Mouse (Mus musculus) frontal cortex, postnatal 25 days (tissue): ENCODE measurements around the gene Ppp3ca.

Experiments
- DNase-seq, 2 experiments: peaks; one replicate each; pipeline ENCODE4 v3.0.0; 2022; ENCODE audit warnings: low spot score in 2 of 2

Ppp3ca gene

DNA sequence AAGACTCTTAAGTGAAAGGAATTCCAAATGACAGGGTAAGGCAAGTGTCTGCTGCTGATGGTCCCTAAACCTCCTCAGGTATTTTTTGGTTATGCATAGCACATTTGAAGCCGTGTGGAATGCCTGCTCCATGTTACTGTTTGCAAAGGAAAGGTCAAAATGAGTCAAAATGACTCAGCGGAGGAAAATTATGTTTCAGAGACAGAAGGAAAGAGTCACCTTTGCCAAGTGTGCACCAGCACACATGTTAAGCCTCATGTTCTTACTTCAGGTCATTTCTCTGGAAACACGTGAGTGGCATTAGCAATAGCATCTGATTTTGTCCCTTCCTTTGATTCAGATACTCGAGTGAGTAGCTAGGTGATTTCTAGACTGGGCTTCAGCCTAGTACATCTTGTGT, 186.1 kb downstream of the Ppp3ca start:
- DNase-seq, result no peak

DNA sequence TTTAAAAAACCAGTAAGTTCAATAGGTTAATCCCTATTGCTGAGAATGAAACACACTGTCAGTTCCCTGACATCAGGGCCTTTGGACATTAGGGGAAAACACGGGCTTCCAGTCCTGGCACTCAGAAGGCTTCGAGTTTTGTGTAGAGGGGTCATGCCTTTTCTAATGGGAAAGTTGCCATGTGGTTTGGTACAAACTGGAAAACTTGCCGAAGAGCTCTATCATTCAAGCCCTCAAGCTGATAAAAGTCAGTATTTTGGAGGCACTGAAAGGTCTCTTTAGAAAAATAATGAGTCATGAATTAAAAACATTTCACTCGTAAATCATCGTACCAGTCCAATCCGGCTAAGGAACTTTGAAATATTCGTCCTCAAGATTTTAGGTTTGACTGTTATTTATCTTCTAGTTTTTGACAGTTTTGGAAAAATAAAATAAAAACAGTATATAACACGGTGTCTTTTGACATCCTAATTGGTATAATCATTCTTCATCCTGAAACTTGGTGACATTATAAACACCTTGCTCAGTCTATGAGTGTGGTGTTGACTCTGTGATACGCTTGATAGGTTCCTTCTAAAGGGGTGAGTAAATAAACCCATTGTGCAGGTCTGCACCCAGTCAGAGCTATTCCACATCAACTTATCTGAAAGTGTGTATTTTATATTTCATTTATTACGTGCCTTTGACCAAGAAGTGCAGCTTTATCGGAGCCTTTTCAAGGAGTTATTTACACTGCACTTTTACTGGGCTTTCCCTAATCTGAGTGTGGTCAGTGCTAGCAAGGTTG, 192.3 kb downstream of the Ppp3ca start:
- no peak for DNase-seq

DNA sequence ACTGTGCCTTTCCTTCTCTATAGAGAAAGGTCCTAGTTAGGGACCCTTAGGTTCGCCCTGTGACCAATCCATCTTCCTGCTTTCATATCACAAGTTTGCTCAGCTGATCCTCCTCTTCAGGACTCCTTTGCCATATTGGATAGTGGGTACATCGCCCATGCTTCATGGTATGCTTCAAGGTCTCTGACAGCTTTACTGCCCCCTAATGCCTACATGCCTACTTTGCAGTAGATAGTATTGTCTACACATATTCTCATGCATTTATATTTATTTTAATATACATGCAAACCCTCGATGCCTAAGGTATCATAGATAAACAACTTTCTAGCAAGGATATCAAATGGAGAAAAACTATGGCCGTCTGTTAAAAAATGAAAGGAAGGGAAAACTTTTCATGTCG, 193.2 kb downstream of the Ppp3ca start:
- no peak for DNase-seq

DNA sequence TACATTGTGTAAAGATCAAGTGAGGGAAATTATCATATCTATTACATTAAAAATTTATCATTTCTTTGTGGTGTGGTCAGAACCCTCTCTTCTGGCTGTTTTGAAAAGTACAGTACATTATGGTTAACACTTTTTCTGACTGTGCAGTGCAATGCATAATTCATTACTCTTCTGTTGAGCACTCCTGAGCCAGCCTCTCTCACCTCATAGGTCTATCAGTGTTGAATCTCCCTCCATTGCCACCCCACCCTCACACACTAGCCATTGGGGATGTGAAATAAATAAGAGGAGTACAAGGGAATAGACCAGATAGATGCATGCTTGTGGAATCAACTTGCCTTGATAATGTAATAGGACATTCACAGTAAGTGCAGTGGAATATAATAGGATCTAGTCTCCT, 194.4 kb downstream of the Ppp3ca start:
- DNase-seq, result no peak

DNA sequence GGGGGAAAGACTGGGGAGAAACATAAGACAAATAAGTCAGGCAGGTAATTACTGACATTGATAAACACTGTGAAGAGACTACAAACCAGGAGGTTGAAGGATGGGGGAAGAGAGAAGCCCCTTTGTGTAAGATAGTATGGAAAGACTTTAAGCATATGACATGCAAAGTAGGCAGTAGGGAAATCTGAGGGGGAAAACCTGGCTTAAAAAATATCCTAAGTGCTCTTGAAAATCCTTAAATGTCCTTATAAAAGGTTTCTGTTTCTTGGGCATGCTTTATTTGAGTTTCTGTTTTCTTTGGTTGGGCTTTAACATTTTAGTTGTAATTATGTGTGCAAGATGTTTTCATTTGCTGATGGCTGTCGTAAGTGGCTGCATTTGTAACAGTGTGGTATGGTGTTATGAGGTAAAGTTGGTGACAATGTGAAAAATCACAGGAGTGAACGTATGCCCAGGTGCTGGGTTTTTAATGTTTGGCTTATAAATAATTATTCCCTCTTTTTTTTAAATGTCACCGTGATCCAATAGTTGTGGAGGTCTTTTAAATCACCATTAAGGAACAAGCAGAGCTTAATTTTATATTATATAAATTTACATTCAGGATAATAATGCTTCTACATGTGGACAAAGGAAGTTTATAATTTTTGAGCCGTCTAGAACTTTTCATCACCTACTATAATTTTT, 195.4 kb downstream of the Ppp3ca start:
- no peak for DNase-seq

DNA sequence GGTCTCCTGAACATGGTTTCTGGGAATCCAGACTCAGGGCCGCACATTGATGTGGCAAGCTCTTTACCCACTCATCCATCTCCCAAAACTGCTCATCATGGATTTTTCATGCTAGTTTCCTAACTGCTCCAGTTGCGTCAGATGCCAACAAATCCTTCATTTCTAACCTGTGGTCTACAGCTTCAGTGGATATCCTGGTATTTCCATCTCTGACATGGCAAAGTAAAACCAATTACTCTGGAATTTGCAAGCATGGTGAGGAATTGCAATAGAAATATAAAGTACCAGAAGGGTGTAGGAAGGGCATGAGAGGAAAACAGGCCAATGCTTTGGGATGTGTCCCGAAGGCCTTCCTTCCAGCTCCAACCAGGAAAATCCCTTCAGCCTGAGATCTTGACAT, 196.2 kb downstream of the Ppp3ca start:
- DNase-seq, result no peak

DNA sequence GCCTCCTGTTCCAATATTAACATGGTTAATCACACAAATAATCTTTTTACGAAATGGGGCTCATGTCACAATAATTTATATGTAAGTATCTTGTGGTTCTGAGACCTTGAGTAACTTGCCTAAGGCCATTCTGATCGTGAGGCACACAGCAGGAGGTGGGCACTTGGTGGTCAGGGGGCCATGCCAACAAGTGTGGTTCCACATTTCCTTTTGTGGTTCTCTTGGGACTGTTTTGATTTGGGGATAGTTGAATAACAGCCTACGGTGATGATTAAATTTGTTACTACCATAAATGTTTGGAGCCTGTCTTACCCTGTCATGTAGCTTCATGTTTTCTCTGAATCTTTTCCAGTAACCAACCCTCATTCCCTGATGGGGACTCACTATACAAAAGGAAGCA, 196.6 kb downstream of the Ppp3ca start:
- no peak for DNase-seq

DNA sequence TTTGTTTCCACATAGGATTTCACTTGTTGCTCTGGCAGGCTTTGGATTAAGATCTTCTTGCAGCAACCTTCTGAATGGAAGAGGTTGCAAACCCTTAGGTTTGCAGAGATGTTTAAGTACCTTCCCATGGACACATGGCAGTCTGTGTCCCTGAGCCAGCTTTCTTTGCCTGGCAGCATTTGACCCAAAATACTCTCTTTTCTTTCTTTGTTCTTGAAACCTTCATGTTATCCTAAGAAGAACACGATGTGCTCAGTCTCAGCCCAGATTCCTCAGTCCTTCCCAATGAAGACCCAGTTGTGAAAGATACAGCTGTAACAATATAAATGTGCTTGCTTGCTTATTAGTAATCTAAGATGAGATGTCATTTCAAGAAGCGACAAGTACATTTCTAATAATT, 197.4 kb downstream of the Ppp3ca start:
- no peak for DNase-seq

DNA sequence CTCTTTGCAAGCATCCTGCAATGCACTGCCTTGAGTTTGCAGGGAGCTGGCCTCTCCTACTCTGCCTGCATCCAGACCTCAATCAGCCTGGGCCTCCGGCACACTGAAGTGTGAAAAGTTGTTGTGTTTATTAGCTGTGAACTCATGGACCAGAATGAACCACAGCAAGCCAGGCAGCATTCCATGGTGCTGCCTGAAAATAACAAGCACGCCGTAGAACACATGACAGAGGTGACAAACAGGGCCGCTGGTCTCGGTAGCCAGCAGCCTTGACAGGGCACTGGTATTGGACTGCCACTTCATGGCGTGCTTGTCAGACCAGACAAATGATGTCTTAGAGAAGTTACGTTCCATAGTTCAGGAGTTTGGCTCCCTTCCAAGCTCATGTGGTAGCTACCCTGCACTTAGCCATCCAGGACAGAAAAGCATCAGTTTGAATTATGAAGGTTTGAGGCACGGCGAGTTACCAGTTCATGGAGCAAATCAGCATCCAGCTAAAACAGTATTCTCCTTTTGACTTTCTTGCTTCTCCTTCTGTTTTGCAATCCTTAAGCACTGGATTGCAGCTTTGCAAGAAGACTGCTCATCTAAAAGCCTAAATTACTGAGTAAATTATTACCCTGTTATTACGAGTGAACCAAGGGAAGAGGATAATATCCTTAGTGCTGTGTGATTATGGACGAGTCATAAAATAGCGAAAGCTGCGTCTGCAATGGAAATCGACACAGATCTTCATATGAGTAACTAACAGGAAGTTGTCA, 202.0 kb downstream of the Ppp3ca start:
- no peak for DNase-seq

DNA sequence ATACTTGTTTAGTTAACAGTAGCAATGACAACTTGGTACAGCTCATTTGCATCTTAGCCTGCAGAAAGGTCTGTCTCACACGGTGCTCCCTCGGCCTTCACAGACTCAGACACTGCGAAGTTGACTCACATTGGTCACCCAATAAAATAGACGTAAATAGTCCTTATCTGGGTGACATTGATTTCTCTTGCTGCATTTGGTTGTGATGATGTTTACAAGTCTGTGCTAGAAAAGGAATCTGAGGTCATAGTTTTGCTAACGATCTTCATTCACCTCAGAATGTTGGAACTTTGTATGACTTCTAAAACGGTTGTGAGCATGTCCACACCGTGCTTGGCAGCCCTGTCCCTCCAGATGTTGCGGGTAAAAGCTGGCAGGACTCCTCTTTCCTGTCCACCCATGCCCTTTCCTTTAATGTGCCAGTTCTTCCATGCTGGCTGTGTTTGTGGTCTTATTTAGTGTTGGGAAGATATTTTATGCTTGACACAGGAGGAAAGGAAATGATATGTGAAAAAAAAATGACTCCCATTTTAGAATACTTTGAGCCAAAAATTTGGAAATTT, 202.7 kb downstream of the Ppp3ca start:
- no peak for DNase-seq

DNA sequence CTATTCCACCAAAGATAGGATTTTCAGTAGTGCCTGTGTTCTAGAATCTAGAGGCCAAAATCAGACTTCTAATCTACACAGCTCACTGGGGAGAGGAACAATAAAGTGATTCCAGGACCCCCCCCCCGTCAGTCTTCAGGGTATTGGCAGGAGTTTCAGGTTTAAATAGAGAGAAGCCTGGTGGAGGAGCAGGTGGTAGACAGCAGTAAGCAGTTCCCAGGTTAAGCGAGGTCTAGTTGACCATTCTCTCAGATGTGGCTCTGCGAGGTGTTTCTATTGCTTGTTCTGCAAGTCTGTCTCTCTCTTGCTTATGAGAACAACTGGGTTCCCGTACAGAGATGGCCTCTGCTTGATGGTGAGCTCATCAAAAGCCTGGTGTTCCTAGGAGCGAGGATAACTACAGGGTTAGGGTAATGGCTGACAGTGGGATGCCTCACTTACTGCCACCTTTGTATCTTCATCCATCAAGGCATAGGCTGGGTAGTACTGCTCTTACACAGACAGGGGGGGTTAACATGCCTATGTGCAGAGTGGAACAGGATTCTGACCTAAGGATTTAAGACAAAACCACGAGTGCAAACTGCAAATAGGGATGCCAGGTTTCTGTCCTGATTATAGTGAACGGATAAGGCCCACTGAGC, 204.0 kb downstream of the Ppp3ca start:
- no peak for DNase-seq

DNA sequence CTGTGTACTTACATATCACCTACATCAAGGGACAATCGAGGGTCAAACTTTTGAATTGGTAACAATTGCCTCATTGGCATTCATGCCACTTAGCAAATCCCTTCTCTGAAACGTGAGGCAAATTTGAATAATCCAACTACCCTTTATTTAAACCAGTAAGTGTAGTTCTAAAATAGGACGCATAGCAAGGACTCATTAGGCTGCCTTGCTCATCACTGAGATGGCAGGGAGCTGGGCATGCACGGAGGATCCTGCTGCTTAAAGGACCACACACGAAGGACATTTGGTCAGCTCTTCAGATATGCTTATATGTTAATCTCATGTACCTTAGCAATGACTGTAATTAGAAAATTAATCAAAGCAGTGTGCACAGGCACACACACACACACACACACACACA, 204.6 kb downstream of the Ppp3ca start:
- no peak for DNase-seq

DNA sequence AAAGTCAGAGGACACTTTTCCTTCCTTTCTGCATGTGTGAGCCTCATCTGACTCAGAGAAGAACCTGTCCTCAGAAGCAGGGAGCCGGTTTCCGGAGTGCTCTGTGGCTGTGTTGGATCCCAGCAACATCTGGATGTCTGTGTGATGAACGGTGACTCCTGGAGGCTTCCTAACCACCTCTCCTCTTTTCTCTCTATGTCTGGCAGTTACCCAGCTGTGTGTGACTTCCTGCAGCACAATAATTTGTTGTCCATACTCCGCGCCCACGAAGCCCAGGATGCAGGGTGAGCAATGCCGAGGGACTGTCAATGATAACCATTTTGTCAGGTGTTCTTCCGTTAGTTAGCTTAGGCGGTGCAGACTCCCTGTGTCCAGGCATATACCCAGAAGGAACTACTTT, 217.8 kb downstream of the Ppp3ca start:
- no peak for DNase-seq

DNA sequence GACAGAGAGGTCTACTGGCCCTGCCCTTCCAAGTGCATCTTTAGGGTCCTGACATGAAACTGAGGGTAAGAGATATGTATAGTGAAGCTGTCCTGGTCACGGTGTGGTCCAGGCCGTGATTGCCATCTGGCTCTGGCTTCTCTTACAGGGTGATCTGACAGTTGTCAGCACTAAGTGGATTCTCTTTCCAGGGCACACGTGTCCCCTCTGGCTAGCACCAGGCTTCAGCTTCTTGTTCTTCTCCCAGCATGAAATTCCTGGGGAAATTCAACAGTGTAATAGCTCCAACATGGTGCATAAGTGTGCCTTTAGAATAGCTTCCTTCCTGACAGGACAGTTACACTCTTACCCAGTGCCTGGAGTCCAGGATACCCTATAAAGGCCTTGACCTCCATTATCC, 222.2 kb downstream of the Ppp3ca start:
- no peak for DNase-seq

DNA sequence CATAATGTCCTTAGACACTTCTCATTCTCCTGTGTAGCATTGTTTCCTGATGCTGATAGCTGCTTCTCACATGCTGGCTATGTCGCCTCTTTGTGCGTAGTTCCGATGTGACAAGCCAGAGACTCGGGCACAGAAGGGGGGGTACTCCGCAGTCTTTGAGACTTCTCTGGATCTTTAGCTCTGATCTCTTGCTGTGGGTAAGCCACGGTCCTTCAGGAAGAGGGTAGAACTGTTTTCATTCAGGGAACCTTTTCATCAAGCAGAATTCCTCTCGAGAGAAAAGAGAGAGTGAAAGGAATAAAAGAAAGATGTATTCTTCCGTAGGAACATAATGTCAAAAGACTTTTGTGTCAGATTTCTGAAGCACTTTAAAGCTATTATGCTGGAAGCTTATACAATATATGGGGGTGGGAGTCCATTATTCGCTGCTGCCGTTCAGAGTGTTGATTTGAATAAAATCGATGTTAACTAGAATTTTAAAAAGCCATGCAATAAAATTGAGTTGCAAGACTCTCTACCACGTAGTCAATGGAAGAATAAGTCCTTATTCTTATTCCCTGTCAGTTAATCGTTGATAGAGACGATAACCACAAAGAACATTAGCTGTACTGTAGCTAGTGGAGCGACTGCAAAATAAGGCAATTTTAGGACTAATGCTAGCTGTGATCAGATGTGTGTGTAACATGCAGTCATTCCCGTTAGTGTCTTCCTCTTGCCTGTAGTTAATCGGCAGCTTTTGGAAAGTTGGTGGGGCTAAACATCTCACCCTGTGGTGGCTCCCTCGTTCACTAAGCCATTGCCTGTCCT, 223.9 kb downstream of the Ppp3ca start:
- no peak for DNase-seq

DNA sequence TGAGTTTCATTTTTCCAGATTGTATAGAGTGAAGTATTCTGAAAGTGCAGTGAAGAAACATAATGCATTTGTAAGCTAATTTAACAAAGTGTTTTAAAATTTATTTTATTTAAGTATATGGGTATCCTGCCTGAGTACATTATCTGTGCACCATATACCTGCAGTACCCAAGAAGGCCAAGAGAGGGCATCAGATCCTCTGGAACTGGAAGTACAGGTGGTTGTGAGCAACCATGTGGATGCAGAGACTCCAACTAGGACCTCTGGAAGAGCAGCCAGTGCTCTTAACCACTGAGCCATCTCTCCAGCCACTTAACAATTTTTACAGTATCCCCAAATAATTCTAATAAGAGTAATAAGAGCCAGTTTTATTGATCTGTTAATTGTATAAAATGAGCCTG, 225.6 kb downstream of the Ppp3ca start:
- no peak for DNase-seq

DNA sequence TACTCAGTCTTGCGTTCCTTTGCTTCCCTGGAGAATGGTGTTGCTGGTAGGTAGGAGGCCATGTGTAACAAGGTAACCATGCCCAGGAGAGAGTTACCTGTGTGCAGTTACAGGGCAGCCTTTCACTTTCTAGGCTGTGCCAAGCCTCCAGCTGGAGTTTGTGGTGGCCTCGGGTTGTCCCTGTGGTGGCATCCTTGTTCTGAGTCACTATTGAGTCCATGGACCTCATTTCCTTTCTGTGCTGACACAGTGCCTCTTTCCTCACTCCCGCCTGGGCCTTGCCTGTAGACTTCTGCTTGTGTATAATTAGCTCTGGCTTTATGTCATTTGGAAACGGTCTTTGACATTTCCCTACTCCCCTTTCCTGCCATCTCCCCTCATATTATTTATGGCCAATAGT, 226.4 kb downstream of the Ppp3ca start:
- no peak for DNase-seq

DNA sequence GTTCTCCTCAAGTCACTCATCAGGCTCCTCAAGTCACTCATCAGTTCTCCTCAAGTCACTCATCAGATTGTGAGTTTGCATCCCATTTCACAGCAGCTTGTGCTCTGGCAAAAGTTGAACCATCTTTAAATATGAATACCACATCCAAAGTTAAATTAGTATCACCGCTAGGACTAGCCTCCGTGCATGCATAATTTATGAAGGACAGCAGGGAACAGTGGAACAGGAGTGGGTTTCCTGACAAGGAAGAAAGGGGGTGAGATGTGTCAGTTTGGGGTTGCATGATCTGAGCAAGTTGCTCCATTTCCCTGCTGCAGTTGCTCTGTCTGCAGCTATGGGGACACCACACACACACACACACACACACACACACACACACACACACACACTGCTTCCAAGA, 229.8 kb downstream of the Ppp3ca start:
- DNase-seq, result no peak

DNA sequence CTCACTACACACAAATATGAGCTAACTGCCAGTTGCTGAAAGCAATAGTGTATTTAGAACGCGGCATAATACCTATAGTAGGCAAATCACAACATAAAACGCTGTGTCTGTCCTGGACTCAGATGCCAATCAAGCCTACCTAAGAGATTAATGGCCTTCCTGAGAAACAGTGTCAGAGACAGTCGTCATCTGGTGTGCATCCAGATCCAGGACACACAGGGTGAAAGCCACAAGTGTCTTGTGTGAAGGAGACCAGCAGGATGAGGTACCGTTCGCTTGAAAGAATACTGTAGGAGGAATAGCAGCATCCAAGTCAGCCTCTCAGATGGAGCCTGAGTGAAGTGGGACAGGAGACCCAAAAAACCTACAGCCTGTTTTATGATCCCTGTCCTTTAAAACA, 231.1 kb downstream of the Ppp3ca start:
- DNase-seq, result no peak

DNA sequence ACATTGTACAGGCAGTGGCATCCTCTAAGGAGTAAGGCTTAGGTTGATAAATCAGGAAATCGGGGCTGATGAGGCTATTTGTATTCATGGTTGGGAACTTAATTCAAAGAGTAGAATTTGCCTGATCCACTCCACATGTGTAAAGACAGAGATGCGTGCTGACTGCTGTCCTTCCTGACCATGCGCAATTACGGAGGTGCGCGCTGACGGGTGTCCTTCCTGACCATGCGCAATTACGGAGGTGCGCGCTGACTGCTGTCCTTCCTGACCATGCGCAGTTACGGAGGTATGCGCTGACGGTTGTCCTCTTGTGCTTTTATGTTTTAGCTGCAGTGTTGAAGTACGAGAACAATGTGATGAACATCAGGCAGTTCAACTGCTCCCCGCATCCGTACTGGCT, 232.9 kb downstream of the Ppp3ca start:
- DNase-seq, result no peak

DNA sequence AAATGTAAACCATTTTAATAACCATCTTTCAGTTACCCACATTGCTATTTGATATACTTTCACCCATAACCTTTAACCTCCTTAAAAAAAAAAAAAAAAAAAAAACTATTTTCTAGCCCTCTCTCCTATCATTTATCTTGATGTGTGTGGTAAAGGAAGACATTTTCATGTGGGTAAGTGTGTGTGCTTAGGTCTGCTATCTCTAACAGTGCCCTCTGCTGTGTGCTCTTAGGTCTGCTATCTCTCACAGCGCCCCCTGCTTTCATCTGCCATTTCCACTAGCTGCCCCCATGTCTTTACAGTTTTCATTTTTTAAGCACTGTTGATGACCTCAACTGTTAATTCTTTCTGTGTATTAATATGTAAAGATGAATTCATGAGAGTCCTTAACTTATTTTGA, 235.7 kb downstream of the Ppp3ca start:
- no peak for DNase-seq
